Mouse (Mus musculus): ENCODE results near the gene Vstm4.
A peak's percentile ranks its signal among the peaks of the same experiment; 100 is the strongest.

Gene Vstm4

GRCm38 (mm10) chr14:32947512-32947911 is 91.0 kb downstream of the Vstm4 start:
- no peak for DNase-seq (ENCODE audit: low spot score)

- peak; percentile 59 for DNase-seq (ENCODE audit: low spot score)
Measured at GRCm38 (mm10) chr14:32950312-32951301, 94.1 kb downstream of the Vstm4 start.

DNA sequence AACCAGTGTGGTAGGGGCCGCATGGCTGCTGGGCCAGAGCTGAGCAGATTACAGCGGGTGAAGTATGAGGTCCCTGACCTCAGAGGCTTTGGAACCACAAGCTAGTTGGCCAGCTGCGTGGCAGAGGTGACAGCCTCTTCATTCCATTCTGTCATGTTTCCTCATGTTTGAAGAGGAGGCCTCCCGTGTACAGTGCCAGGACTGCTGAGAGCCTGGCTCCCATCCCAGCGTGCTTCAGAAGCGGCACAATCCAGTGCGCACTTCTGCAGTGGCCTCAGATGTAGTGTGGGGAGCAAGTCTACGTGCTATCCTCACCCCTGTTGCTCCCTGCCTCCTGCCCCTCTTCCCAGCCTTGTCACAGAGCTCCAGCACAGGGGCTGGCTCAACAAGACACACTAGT is 99.9 kb downstream of the Vstm4 start:
- DNase-seq (ENCODE audit: low spot score) = peak; percentile 31

DNA sequence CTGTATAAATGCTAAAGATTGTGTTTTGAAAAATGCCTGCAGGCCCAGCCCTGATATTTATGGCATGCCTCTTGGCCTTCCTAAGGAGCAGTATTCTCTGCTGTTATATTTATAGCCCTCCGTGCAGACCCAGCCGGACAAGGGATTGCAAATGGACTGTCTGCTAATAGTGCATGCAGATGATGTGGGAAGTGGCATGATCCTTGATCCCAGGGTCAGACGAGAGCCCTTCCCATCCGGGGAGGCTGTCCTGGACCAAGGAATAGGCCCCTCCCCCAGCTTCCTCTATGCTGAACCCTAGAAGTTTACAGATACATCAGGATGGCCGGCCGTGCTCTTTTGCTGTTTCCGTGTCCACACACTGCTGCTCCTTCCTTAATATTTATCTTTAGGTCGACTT is 102.1 kb downstream of the Vstm4 start:
- no peak for DNase-seq (ENCODE audit: low spot score)

DNA sequence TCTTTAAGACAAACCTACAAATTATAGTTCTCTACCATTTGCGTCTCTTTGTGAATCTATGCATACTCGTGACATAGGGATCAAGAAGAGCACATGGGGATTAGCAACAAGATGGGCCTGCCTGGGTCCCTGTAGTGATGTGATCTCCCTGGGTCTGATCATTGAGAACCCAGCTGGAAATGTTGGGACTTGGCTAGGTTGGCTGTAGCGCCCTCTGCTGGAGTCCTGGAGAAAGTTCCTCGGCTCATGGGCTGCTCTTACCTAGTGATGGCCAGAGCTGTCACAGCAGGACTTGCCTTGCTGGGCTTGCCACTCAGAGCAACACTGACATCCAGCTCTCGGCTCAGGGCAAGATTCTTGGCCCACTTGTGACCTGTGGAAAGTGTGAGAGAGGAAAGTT is 103.9 kb downstream of the Vstm4 start:
- peak; percentile 53 for DNase-seq (ENCODE audit: low spot score)

GRCm38 (mm10) chr14:32964742-32965141 is 108.2 kb downstream of the Vstm4 start:
- DNase-seq (ENCODE audit: low spot score) = no peak

DNA sequence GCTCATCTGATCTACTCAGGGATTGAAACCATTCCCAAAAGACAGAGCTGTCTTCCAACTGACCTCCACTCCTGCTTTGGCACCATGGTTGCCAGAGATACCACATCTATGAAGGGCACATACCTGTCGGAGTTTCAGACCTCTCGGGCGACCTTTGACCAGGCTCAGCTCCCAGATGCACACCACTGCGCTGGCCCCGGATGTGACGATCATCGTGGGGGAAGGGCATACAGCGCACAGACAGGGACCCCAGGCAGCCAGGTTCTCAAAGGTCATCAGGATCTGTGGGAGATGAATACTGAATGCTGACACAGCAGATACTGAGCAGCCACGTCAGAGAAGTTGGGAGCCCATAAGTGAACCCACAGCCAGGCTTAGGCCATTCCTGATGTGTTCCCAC is 114.1 kb downstream of the Vstm4 start:
- DNase-seq (ENCODE audit: low spot score) = no peak

DNA sequence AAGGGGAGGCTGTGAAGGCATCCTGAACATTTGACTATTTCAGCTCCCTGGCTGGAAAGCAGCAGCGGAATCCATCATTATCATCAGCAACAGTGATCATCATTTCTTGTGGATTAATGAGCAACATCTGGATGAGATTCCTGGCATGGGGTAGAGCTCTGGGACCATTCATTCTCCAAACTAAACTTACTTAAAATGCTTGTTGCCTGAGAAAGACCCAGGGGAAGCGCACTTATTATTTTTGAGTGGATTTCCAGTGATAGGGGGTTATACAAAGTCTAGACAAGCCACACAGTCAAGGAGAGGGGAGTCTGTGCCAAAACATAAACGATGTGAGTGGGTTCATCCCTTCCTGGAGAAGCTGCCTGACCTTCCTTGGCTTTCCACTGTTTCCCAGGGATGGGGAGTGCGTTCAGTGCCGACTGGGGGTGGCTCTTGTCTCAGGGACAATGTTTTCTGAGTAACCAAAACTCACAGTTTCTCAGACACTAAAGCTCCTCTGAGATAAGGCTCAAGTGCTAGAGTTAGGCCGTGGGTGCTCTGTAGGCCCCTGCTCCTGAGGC is 127.7 kb downstream of the Vstm4 start:
- DNase-seq (ENCODE audit: low spot score) = no peak

DNA sequence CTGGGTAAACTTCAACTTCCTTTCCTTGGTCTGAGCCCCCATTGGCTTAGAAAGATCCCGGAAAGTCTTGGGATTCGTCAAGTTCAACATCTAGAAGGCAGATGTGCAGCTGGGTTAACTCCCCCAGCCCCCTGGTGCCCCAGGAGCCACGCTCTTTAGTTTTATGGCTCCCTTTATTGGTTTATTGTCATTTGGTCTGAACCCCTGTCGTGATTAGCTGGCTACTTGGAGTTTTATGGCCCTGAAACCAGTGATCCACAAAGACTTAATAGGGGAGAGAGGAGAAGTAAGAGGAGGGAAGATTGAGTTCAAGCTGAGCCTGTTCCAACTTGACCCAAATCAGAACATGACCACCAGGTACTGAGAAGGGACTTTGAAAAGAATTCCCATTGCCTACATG is 130.1 kb downstream of the Vstm4 start:
- no peak for DNase-seq (ENCODE audit: low spot score)
